Mouse (Mus musculus): Measurements from ENCODE around the gene Yy1. TPM values are rescaled to one million over a fixed set of nuclear protein-coding genes. Genes with fewer than 3 reads are reported as not detected.

The Yy1 gene
- polyA plus RNA-seq, 1 experiment, result 25.2 TPM

GRCm38 (mm10) chr12:108768196-108768854 lies 24.4 kb upstream of the Yy1 start:
- DNase-seq (ENCODE audit: low spot score), result no peak

- no peak for DNase-seq (ENCODE audit: low spot score)
Observed at GRCm38 (mm10) chr12:108780108-108780877, 12.5 kb upstream of the Yy1 start.

- DNase-seq (ENCODE audit: low spot score), result no peak
Observed at GRCm38 (mm10) chr12:108785161-108785560, 7.6 kb upstream of the Yy1 start.

- DNase-seq (ENCODE audit: low spot score), result no peak
Observed at GRCm38 (mm10) chr12:108787329-108787728, 5.4 kb upstream of the Yy1 start.

- DNase-seq (ENCODE audit: low spot score), result no peak
Observed at GRCm38 (mm10) chr12:108792152-108792545, 624 bp upstream of the Yy1 start.

GRCm38 (mm10) chr12:108793453-108793941 lies 724 bp downstream of the Yy1 start:
- DNase-seq (ENCODE audit: low spot score), result peak; percentile 41

- DNase-seq (ENCODE audit: low spot score), result peak; percentile 77
Observed at GRCm38 (mm10) chr12:108794078-108794711, 1.4 kb downstream of the Yy1 start.

GRCm38 (mm10) chr12:108794979-108795537 lies 2.3 kb downstream of the Yy1 start:
- DNase-seq (ENCODE audit: low spot score), result no peak

GRCm38 (mm10) chr12:108801613-108802012 lies 8.8 kb downstream of the Yy1 start:
- no peak for DNase-seq (ENCODE audit: low spot score)

GRCm38 (mm10) chr12:108804388-108804787 lies 11.6 kb downstream of the Yy1 start:
- no peak for DNase-seq (ENCODE audit: low spot score)

GRCm38 (mm10) chr12:108808465-108808864 lies 15.7 kb downstream of the Yy1 start:
- DNase-seq (ENCODE audit: low spot score), result no peak

GRCm38 (mm10) chr12:108809771-108810170 lies 17.0 kb downstream of the Yy1 start:
- DNase-seq (ENCODE audit: low spot score), result no peak

- no peak for DNase-seq (ENCODE audit: low spot score)
Observed at GRCm38 (mm10) chr12:108810309-108810708, 17.5 kb downstream of the Yy1 start.

- no peak for DNase-seq (ENCODE audit: low spot score)
Observed at GRCm38 (mm10) chr12:108811133-108811532, 18.4 kb downstream of the Yy1 start.

- no peak for DNase-seq (ENCODE audit: low spot score)
Observed at GRCm38 (mm10) chr12:108812463-108812862, 19.7 kb downstream of the Yy1 start.

- DNase-seq (ENCODE audit: low spot score), result no peak
Observed at GRCm38 (mm10) chr12:108814470-108814869, 21.7 kb downstream of the Yy1 start.

GRCm38 (mm10) chr12:108816569-108816968 lies 23.8 kb downstream of the Yy1 start:
- DNase-seq (ENCODE audit: low spot score), result no peak

- DNase-seq (ENCODE audit: low spot score), result no peak
Observed at GRCm38 (mm10) chr12:108820461-108820860, 27.7 kb downstream of the Yy1 start.

- DNase-seq (ENCODE audit: low spot score), result no peak
Observed at GRCm38 (mm10) chr12:108823036-108823435, 30.3 kb downstream of the Yy1 start.

- no peak for DNase-seq (ENCODE audit: low spot score)
Observed at GRCm38 (mm10) chr12:108824225-108824874, 31.6 kb downstream of the Yy1 start.

GRCm38 (mm10) chr12:108825561-108826224 lies 32.9 kb downstream of the Yy1 start:
- no peak for DNase-seq (ENCODE audit: low spot score)
